Mouse (Mus musculus): ENCODE measurements at regions not wholly inside any gene's neighbourhood (a gene's known extent, or its start where the extent isn't known, plus 50 kb on each side); places are given as distances from the start of the nearest gene placed in this dataset.

DNA sequence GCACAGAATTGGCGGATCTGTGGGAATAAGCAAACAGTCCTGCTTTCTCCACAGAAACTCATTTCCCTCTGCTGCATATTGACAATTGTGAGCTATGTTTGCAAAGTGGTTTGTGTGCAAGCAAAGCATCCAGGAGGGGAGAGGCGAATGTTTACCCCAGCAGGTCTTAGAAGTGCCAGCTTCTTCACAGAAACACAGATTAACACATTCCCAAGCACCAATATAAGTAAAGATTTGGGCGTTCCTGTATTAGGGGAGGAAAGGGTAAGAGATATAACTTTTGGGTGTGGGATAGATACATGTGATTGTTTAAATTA lies 249.0 kb downstream of the Plk2 start:
- no peak for ATAC-seq (ENCODE audit: extremely low read depth, insufficient number of reproducible peaks, low FRiP score, poor library complexity, severe bottlenecking)

GRCm38 (mm10) chr13:110649378-110649777 lies 254.5 kb downstream of the Plk2 start:
- no peak for ATAC-seq (ENCODE audit: extremely low read depth, insufficient number of reproducible peaks, low FRiP score, poor library complexity, severe bottlenecking)

- ATAC-seq (ENCODE audit: extremely low read depth, insufficient number of reproducible peaks, low FRiP score, poor library complexity, severe bottlenecking) = no peak
Measured at GRCm38 (mm10) chr13:110649870-110650497, 255.1 kb downstream of the Plk2 start.

- no peak for ATAC-seq (ENCODE audit: extremely low read depth, insufficient number of reproducible peaks, low FRiP score, poor library complexity, severe bottlenecking)
Measured at GRCm38 (mm10) chr13:110652201-110652600, 257.4 kb downstream of the Plk2 start.

DNA sequence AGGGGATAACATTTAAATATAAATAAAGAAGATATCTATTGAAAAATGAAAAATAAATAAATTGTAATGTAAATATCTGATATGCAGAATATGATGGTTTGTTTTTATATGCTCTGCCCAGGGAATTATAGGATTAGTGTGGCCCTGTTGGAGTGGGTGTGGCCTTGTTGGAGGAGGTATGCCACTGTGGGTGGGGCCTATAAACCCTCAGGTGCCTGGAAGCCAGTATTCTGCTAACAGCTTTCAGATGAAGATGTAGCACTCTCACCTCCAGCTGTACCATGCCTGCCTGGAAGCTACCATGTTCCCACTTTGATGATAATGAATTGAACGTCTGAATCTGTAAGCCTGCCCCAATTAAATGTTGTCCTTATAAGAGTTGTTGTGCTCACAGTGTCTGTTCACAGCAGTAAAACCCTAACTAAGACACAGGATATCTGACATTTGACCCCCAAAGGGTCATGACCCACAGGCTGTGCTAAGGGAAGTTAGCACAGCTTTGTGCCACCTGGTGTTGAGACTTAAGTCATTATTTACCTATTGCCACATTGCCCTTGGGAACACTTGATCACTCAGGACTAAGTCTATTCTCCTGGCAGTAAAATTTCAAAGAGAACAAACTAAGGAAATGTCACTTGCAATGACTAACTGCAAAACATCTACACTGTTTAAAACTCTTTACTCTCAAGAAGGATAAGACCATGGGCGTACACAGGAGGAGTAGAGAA lies 270.4 kb downstream of the Plk2 start:
- ATAC-seq (ENCODE audit: extremely low read depth, insufficient number of reproducible peaks, low FRiP score, poor library complexity, severe bottlenecking) = no peak

DNA sequence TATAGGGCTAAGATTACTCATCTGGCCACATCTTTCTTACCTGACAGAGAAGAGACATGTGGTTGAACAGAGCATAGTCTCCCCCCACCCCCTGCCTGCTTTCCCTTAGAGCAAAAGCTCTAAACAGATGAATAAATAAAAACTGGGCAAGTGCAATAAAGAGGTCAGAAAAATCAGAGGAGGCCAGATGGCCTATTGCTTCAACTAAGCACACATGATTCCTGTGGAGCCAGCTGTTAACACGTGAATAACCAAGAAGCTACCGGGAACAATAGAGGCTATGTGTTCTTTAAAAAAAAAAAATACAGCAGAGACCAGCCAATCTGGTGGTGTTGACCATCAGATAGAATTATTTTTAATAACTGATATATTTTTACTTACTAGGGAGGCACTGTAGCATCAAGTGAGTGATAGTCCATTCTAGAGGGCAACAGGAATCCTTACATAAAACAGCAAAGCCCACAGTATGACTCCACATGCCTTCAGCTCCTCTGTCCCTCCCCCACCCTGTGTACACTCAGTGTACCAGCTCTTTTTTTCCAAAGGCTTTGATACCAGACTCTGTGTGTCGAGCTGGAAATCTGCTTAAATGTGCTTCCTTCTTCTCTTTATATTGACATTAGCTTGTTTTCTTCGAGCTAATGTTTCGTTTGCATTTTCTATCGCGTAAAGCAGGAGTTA lies 272.6 kb downstream of the Plk2 start:
- no peak for ATAC-seq (ENCODE audit: extremely low read depth, insufficient number of reproducible peaks, low FRiP score, poor library complexity, severe bottlenecking)

DNA sequence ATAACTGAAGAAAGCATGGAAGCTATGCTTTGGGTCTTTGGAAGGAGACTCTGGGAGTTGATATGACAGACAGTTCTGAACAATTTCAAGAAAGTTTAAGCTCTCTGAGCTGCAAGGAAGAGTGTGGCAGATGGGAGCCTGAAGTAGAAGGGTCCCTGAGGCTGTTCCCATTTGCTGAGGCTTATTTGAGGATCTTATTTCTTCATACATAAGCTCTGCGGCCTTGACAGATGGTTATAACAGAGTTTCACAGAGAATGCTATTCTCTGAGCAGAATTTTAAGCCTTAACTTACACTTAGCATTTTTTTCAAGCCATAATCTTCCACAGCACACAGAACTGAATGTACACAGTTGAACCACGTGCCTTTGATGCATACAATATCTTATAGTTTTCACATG lies 278.7 kb downstream of the Plk2 start:
- no peak for ATAC-seq (ENCODE audit: extremely low read depth, insufficient number of reproducible peaks, low FRiP score, poor library complexity, severe bottlenecking)

GRCm38 (mm10) chr13:110683259-110684041 lies 288.6 kb downstream of the Plk2 start:
- ATAC-seq (ENCODE audit: extremely low read depth, insufficient number of reproducible peaks, low FRiP score, poor library complexity, severe bottlenecking) = no peak

DNA sequence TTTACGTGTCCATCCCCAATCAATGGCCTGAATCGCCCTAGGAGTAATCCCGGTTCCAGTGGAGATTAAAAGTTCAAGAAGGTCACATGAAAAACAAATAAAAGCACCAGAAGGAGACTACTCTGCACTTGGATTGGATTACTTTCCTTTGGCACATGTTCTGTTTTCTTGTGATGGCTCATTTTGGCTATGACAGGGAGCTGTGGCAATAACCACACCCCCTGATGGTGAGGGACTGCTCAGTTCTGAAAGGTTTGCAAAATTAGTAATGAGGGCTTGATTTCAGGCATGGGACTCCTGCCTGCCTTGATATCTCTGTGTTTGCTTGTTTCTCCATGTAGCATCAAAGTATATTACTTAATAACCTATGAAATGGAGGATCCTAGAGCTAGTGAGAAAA lies 293.9 kb downstream of the Plk2 start:
- ATAC-seq (ENCODE audit: extremely low read depth, insufficient number of reproducible peaks, low FRiP score, poor library complexity, severe bottlenecking) = no peak

- no peak for ATAC-seq (ENCODE audit: extremely low read depth, insufficient number of reproducible peaks, low FRiP score, poor library complexity, severe bottlenecking)
Measured at GRCm38 (mm10) chr13:110690501-110691255, 295.8 kb downstream of the Plk2 start.

DNA sequence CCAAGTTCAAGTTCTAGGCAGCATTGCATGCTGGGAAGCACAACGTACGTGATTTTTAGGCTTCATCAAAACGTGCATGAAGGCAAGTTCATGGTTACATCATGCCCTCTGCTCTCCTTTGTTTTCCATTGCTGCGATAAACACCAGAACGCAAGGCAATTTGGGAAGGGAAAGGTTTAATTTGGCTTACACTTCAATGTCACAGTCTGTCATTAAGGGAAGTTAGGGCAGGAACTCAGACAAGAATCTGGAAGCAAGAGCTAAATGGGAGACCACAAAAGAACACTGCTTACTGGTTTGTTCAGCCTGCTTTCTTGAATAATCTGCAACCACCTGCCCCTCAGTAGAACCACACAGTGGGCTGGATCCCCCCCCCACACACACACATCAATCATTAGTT lies 297.9 kb downstream of the Plk2 start:
- ATAC-seq (ENCODE audit: extremely low read depth, insufficient number of reproducible peaks, low FRiP score, poor library complexity, severe bottlenecking) = no peak

GRCm38 (mm10) chr13:110694876-110695275 lies 300.0 kb downstream of the Plk2 start:
- no peak for ATAC-seq (ENCODE audit: extremely low read depth, insufficient number of reproducible peaks, low FRiP score, poor library complexity, severe bottlenecking)

- no peak for ATAC-seq (ENCODE audit: extremely low read depth, insufficient number of reproducible peaks, low FRiP score, poor library complexity, severe bottlenecking)
Measured at GRCm38 (mm10) chr13:110696549-110696948, 301.7 kb downstream of the Plk2 start.

DNA sequence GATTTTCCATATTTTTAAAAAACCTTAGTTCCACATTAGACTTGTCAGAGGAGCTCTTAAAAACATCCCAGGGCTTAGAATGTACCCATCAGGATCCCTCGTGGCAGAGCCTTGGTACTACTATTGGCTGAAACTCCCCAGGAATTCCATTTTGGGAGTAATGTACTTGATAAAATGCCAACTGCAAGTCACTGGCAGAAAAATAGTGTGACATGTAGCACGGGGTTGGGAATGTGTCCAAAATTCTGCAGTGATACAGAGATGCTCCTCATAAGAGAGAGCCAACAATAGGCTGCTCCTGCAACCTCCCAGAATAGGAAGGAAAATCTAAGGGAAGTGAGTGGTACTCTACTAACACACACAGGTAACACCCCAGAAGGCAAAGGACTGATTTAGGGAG lies 309.4 kb downstream of the Plk2 start:
- ATAC-seq (ENCODE audit: extremely low read depth, insufficient number of reproducible peaks, low FRiP score, poor library complexity, severe bottlenecking) = no peak

- no peak for ATAC-seq (ENCODE audit: extremely low read depth, insufficient number of reproducible peaks, low FRiP score, poor library complexity, severe bottlenecking)
Measured at GRCm38 (mm10) chr13:110710847-110711246, 316.0 kb downstream of the Plk2 start.

GRCm38 (mm10) chr13:110712527-110712926 lies 317.7 kb downstream of the Plk2 start:
- no peak for ATAC-seq (ENCODE audit: extremely low read depth, insufficient number of reproducible peaks, low FRiP score, poor library complexity, severe bottlenecking)

DNA sequence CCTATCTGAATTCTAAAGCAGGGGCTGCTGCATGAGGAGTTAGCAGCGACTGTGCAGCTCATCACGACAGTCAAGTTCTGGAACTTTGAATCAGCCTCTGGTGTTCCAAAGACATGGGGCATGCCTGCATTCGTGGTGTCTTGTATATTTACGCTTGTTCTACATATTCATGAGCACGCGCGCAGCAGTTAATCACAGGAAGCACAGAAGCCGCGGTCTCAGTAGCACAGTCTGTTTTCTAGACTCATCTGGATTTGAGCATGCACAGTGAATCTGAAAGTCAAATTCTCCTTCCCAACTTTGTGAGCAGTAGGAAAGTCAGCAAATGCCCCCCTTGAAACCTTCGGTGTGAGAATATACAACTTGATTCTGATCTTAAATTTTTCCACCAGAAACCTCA lies 327.3 kb downstream of the Plk2 start:
- no peak for ATAC-seq (ENCODE audit: extremely low read depth, insufficient number of reproducible peaks, low FRiP score, poor library complexity, severe bottlenecking)

- ATAC-seq (ENCODE audit: extremely low read depth, insufficient number of reproducible peaks, low FRiP score, poor library complexity, severe bottlenecking) = no peak
Measured at GRCm38 (mm10) chr13:110722752-110723151, 327.9 kb downstream of the Plk2 start.

DNA sequence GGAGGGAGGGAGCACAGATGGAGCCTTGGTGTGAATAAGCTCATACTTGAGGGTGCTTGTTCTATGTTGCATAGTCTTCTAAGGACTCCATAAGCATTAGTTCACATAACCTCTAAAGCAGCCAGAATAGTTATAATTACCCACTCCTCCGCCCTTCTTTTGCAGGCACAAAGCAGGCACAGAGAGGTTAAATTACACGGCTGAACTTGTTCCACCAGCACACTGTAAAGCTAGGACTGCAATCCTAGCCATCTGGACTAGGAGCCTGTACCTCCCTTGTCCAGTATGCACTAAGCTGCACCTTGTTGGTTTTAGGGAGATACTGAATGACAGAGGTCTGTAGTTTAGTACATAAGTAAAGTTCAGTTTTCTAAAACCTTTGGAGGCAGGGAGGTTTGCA lies 330.0 kb downstream of the Plk2 start:
- ATAC-seq (ENCODE audit: extremely low read depth, insufficient number of reproducible peaks, low FRiP score, poor library complexity, severe bottlenecking) = no peak

Measured in neutrophil, adult 5-6 weeks (primary cell).